Mouse (Mus musculus) left cerebral cortex, postnatal 25 days (tissue): ENCODE measurements around the gene Trabd2b. TPM values are rescaled to one million over a fixed set of nuclear protein-coding genes. Genes with fewer than 3 reads are reported as not detected.

Experiments
- DNase-seq, 2 experiments: peaks; one replicate each; pipeline ENCODE4 v3.0.0; 2022; ENCODE audit warnings: low spot score in 2 of 2, mixed read lengths in 1 of 2
- intact Hi-C: fragments of 180-260 bp; cut with DNase I; formaldehyde crosslinking; loops from one replicate; pipeline ENCODE4 v1.15.1; 2025
- total RNA-seq, 2 experiments: library from RNA; stranded (reverse); gene quantifications; 2 replicates each; pipeline ENCODE4 v1.2.3; 2021

Gene Trabd2b
- total RNA-seq, 2 experiments from 2014 or later = 4.3 to 5.2 TPM

DNA sequence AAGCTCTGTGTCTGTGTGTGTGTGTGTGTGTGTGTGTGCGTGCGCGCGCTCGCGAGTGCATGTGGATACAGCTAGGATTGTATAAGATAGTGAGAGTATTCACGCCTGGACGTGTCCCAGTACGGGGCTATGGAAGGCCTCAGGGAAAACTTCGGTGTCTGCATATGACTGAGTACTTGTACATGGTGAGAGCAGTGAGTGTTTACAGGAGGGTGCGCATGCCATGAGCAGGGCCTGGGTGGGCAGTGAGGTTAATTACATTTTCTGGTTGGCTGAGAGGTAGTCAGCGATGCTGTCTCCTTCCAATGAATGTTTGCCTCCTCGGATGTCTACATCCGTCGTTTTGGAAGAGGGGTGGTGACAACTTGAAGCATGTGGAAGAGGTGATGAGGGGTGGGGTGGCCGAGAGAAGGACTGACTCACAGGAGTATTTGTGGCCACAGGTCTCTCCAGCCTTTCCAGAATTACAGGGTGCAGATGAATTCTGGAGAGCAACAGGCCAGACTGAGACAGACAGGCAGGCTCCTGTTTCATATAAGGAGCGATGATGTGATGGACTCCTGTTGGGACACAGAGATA, 154.2 kb downstream of the Trabd2b start:
- DNase-seq = no peak
- intact Hi-C loops = no loop called here

DNA sequence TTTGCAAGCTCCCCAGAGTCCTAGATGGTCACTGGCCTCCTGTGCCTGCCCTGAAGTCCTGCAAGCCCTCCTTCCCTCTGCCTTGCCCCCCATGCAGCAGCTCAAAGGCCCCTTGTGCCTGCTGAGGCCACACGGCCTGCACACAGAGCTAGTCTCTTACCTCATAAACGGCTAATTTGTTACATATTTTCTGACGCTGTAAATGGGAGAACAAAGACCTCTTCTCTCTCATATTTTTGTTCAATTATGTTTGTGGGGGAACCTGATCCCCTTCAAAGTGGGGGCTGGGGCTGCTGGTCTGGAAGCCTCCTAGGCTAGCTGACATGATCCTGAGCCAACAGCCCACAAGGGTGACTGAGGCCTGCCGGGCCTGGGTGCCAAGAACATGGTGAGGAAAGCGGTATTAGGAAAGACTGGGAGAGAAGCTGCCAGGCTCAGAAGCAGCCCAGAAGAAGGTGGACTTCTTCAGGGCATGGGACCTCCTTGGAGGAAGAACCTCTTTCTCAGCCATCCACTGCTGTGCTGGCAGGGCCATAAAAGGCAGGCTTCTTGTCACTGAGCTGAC, 157.7 kb downstream of the Trabd2b start:
- intact Hi-C loops = no loop called here
- DNase-seq = no peak

DNA sequence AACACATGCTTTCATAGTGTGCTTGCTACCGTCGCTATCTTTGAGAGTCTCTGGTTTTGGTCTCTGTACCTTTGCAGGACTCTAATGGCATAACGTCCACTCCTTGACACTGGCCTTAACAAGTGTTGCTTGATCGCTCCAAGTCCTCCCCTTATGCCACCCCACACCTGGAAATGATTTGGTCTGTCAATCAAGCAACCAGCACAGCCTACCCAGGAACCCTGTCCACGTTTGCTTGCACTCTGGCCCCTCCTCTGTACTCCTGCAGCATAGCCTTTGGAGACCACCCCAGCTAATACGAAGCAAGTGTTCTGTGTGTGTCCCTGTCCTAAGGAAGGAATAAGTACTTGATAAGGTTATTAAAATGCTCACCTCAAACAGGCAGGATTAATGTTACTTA, 161.1 kb downstream of the Trabd2b start:
- no peak for DNase-seq
- intact Hi-C loops = no loop called here

DNA sequence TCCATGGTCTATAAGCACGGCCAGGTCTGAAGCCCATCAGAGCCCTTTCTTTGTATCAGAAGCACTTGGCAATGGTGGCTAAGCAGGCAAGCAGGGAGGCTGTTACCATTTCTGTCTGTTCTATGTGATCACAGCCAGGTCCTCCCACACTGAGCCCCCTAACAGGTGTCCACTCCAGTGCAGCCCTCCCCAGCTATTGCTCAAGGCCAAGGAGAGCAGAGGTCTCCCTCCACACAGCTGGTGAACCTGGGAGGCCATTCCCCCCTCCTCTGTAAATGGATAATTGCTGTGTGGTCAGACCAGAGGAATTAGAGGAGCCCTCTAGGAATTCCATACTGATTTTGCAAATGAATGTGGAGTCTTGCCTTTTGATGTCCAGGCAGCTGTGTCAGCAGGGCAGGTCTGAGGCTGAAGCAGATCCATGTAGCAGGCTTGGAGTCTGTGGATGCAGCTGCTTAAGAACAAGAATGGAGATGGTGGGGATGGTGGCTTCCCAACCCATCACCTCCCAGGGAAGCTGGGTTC, 161.6 kb downstream of the Trabd2b start:
- intact Hi-C loops = no loop called here
- no peak for DNase-seq

DNA sequence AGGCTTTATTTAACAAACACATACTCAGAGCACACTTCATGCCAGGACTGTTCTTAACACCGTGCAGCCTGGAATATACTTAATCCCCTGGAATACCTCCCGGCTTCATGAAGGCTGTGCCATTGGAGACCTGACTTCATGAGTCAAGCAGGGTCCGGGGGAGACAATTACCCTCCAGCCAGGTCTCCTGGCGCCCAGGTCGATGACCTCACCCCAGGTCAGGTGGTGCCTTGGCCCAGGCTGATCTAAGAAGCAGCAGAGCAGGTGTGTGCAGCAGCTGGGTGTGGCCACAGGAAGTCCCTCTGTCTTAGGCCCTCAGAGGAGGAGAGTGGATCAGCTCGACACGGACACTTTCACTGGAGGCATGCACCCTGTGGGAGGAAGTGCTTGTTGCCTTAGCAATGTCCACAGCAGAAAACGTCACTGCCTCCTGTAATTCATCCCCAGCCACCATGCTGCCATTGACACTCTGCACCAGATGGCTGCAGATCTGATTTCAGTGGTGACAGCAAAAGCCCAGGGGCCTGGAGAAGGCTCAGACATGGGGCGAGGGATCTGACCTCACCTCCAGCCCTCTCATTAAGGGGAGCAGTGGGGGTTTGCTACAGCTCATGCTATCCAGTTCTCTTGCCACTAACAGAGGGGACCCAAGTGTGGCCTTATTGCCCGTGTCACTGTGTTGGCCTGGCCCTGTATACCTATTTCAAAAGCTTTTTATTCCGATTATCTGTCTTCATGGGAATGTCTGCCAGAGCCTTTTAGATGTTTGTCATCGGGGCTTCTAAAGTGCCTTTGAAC, 171.8 kb downstream of the Trabd2b start:
- peak in 1 of 2 experiments; percentile 23 for DNase-seq
- intact Hi-C loops = no loop called here

DNA sequence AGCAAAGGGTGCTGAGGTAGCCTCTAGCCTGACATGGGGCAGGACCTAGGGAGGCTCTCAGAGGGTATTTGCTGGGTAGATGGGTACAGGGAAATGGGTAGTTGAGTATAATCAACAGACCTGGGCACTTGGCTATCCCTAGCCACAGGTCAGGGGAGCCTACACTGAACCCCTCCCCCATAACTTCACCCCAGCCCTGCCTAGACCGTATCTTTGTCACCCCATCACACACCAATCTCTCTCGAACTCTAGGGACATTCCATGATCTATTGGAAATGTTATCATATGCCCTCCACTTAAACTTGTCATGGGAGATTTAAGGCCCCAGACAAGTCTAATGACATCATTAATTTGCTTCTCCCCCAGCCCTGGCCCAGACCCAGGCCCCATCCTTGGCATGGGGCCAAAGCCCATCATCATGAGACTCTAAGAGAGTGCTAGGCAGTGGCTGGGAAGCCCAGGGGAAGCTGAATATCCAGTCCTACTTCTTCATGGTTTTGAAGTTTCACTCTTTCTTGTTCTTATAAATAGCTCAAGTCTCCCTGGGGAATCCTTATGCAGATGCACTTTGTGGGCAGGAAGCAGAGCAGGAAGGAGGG, 177.1 kb downstream of the Trabd2b start:
- no peak for DNase-seq
- intact Hi-C loops = no loop called here

DNA sequence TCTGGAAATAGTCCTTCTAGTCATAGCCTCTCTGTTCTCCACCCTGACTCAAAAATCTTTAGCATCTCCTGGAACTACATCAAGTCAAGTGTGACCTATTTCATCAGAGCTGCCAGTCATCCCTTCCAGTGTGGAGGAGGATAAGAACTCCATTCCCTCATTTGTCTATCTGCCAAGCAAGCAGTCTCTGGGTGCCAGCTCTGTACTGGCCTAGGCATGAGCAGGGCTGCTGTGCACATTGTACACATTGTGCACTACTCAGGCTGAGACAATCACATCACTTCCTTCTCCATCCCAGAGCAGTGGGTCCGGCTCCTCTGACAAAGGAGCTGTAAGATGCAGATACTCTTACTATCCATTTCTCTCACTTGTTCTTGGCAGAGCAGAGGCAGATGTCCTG, 178.2 kb downstream of the Trabd2b start:
- peak in 1 of 2 experiments; percentile 65 for DNase-seq
- intact Hi-C loops = no loop called here

DNA sequence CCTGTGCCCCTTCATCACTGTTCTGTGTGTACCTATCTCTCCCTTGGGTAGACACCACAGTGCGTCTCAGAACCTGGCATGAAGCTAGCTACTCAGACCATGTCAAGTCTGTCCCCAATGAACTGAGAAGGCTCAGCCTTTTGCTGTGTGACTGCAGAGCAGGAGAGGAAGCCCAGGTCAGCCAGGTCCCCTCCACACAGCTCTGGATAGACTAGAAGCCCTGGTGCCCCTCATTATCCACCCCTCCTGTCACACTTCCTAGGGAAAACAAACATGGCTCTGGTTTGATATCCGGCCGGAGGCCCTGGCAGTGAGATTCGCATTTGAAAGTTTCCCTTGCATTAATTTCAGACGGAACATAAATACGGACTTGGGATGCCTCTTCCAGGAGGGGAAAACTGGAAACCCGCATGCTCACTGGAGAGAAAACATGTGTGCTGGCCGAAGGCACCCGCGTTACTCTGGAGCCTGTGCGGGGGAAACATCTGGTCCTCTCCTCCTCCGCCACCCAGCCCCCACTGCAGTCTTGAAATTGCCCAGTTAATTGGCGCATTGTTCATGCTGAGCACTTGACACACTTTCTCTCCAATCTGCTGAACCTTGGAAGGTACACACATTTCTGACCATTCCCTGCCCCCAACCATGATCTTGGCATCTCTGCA, 187.2 kb downstream of the Trabd2b start:
- intact Hi-C loops = no loop called here
- peak in 1 of 2 experiments; percentile 23 for DNase-seq

DNA sequence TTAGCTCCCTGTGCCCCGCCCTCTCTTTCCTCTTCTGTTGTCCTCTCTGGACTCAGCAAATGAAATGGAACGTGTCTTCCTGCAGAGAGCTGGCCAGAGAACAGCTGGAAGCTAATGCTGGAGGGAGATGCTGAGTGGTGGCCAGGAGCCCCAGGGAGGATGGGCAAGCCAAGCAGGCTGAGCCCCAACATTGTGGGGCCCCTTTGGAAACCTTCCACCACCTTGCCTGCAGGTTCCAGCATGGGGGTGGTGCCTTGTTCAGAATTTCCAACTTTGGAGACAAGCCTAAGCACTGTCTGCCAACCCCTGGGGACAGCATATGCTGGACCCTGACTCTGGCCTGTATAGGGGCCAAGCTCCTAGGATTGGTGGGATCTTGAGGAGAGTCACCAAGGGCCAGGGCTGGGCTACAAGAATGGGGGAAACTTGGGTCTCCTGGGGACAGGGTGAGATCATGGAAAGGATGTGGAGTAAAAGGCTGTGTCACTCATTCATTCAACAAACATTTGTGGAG, 188.7 kb downstream of the Trabd2b start:
- no peak for DNase-seq
- intact Hi-C loops = no loop called here

DNA sequence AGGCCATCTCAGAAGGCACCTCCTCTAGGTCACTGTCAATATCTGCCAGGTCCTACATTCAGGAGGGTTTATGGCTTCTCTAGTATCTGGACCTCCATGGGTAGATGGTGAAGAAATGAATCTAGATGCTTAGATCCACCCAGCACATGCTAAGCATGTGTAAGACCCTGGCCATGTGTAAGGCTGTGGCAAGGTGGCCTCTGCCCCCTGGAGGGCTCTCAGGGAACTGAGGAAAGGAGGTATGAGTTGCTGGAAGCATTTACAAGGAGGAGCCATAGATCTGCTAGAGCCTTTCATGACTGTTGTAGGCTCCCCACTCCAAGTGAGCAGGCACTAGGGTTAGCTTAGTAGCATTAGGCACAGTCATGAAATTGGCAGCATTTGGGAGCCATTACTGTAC, 192.6 kb downstream of the Trabd2b start:
- no peak for DNase-seq

DNA sequence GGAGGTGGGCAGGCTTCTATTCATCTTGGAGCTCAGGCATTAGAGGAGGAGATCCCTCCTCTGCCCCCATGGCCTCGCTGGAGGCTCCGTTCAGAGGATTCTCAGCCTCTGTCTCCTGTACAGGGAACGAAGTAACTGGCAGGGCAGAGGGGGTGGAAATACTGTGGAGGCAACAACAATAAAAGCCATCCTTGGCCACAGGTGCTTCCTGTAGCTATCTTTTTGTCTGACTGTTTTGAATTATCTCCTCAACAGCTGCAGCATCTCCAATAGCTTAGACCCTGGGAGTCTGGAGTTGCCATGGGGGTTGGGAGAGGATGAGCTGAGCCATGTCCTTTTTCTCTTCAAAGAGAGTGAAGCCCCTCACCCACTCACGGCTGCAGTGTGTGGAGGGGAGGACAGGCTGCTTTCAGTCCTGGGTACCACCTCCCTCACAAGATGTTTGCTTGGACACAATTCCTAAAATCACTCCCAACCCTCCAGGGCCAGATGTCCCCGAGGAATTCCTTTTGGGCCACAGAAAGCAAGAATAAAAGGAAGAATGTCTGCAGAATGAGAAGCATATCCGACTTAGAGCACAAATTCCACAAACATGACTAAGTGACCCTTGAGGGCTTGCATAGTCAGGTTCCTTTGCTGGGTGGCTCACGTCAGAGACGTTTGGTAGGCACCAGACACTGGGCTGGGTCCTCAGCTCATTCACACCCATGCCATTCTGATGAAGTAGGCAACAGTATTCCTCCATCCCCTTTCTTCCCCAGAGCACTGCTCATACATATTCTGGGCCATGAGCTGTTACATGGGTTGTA, 194.9 kb downstream of the Trabd2b start:
- intact Hi-C loops = no loop called here
- DNase-seq = no peak

More for the DNA sequence above, 192.6 kb downstream of the Trabd2b start:
- intact Hi-C loops = no loop called here

DNA sequence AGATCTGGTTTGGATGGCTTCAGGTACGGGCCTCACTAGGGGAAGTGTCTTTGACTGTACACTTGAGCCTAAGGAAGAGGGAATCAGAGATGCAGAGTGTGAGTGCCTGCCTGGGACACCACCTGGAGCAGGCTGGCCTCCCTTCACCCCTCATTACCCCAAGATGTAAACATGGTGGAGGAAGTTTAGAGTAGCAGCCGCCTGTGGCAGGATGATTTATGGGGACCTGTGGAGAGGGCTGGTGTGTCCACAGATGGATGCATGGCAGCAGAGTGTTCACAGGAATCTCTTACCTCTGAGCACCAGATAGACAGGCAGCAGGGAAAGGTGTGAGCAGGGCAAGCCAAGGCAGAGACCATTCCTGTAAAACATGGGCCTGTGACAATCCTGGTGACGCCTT, 199.1 kb downstream of the Trabd2b start:
- intact Hi-C loops = no loop called here
- no peak for DNase-seq

DNA sequence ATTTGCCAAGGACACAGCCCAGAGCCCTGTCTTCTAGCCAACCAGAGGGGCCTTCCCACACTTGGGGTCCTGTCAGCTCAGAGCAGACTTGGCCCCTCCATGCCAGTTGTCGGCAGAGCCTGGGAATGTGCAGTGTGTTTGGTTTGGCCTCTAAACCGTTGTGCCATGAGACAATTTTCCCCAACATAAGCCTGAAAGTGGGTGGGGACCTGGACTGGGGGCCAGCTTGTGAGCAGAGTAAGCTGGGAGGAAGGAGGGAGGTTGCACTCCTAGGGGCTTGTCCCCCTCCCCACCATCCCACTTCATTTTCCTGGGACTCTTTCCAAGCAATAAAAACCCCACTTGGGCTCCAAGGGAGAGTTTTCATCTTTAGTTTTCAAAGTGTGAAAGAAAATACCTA, 201.3 kb downstream of the Trabd2b start:
- no peak for DNase-seq
- intact Hi-C loops = no loop called here

DNA sequence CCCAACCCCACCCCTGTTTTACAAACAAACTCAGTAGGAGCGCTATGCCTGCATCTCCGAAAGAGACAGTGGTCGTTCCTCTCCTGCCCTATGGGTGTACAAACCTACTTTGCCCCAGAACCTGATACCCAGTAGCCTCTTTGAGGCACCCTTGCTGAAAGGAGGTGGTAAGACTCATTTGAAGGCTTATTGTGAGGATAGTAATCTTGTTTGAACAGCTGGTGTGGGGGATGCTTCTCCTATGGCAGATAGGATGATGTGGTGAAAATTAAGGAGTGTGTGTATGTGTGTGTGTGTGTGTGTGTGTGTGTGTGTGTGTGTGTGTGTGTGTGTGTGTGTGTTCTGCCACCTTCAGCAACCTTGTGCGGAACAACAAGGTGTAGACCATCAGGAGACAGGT, 202.8 kb downstream of the Trabd2b start:
- intact Hi-C loops = no loop called here
- DNase-seq = peak; percentile 17 to 55

DNA sequence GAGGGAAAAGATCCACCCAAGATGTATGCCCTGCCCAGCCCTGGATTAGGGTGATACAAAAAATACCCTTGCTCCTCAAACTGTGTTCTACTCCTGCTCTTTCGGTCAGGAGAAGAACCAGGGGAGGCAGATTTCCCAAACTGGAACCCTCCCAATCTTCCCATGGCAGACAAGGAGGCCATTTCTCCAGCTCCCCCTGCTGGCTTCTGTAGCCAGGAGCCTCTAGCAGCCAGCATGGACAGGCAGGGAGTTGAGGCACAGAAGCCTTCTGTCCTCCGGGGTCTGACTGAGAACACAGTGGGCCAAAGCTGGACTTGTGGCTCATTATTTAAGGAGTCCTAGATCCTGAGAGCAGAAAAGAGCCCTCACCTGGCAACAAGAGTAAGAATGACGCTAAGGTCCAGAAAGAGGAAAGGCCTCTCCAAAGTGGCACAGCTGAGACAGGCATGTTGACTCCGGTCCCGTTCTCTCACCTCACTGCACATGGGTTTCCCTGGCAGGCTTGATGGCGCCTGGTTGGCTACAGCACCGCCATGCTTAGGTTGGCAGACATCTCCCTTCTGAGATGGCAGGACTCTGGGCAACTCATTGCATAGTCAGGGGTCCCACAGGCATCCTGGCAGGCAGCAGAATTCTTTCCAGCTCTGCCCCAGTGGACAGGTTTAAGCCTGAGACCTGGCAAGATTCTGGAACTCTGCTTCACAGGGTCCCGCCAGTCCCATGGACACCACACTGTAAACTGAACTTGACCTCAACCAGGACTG, 204.8 kb downstream of the Trabd2b start:
- intact Hi-C loops = no loop called here
- peak; percentile 19 to 35 for DNase-seq

DNA sequence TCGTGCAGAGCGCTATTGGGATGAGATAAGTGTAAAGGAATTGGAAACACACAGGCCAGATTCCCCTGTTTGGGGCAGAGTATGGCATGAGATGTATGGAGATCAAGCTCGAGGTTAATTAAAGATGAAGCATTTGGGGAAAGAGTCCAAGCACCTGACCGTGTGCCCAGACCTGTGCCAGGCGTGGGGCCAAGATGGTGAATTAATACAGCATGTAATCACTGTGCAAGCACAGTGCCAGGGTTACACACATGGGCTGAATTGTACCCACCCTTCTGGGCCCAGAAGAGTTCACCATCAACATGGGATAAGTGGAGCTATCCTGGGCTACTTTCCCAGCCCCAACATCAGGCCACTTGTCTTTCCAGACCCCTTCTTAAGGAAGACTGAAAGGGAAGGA, 205.5 kb downstream of the Trabd2b start:
- intact Hi-C loops = no loop called here

DNA sequence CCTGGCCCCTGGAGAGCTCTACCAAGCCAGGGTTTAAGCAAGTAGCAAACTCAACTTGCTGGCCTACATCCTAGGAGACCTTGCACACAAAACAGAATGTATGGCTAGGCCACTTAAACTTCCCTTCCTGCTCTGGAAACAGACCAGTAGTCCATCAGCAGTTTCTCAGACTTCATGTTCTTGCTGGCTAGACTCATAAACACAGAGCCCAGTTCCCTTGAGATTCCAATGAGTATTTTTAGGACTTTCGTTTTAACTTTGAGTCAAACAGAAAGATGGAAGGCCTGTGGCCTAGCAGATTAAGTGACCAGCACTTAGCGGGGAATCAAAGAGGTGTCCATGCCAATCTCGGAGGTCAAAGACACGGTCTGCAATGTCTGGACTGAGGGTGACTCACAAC, 206.3 kb downstream of the Trabd2b start:
- intact Hi-C loops = no loop called here
- no peak for DNase-seq

More for the DNA sequence above, 205.5 kb downstream of the Trabd2b start:
- no peak for DNase-seq

DNA sequence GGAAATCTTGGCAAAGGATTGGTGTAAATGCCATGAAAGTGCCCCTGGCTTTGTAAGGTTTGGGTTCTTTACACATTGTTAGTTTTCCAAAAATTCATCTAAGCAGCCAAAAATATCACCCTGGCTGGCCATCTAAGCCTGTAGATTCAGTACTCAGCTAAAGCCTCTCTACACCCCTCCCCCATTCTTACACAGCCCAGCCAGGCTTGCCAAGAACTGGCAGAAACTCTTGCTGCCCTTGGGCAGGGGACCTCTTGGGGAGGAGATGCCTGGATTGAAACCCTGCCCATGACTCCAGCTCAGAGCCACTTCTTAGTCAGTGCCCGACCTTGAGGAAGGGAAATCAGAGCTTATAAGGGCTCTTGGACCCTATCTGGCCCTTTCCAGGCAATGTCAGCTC, 207.6 kb downstream of the Trabd2b start:
- intact Hi-C loops = no loop called here
- DNase-seq = no peak
